Mouse (Mus musculus) cerebellum, adult 2 months (tissue): ENCODE results near the gene Pcsk4. TPM values are rescaled to one million over a fixed set of nuclear protein-coding genes. Genes with fewer than 3 reads are reported as not detected.

ENCODE experiments used
- DNase-seq, 2 experiments: peaks; one replicate each; pipeline ENCODE4 v3.0.0; 2021
- H3K27ac ChIP-seq: fragments of 200-500 bp; 2 replicates; pipeline ENCODE4 v1.5.1; 2012; ENCODE audit warnings: low read length, control low read depth, inconsistent platforms; ENCODE audit not compliant: insufficient read depth
- H3K27me3 ChIP-seq: fragments of 200-500 bp; 2 replicates; pipeline ENCODE4 v1.6.1; 2012; ENCODE audit warnings: inconsistent platforms, mild to moderate bottlenecking, low read length, moderate library complexity; ENCODE audit not compliant: control insufficient read depth, insufficient read depth
- H3K4me1 ChIP-seq: fragments of 200-500 bp; 2 replicates; pipeline ENCODE4 v1.6.1; 2011; ENCODE audit warnings: low read length; ENCODE audit not compliant: control insufficient read depth, insufficient read depth
- H3K4me3 ChIP-seq: fragments of 200-500 bp; replicated peaks from 2 replicates; pipeline ENCODE3; 2011; ENCODE audit warnings: mild to moderate bottlenecking, low read depth, low read length, control low read depth; ENCODE audit not compliant: insufficient read depth
- CTCF ChIP-seq: fragments of 200-500 bp; IDR thresholded peaks from 2 replicates; pipeline ENCODE4 v1.5.1; 2011; ENCODE audit warnings: low read depth, mild to moderate bottlenecking, control low read depth, low read length, moderate library complexity, borderline replicate concordance; ENCODE audit not compliant: insufficient read depth
- POLR2A ChIP-seq: fragments of 200-500 bp; IDR thresholded peaks from 2 replicates; pipeline ENCODE4 v1.6.1; 2011; ENCODE audit warnings: low read length, control low read depth, borderline replicate concordance; ENCODE audit not compliant: insufficient read depth
- WGBS: fragments of 180-500 bp; shearing (Covaris S2); methylation state at CpG from one replicate; pipeline ENCODE4 v1.1.7; 2018; 5-methylcytosine and 5-hydroxymethylcytosine counted together
- polyA plus RNA-seq: library from polyadenylated mRNA; depleted of rRNA; stranded (reverse); fragments of >200 nt; gene quantifications from 2 replicates; pipeline ENCODE4 v1.2.3, GENCODE M21; 2012

The Pcsk4 gene
- polyA plus RNA-seq, 1 experiment, result 14.1 TPM

- DNase-seq, result no peak
- WGBS, result 44% methylated on average over 7 of the region's 7 CpGs
- H3K4me3 ChIP-seq, result no peak overlapping the region
- H3K27ac ChIP-seq, result no peak overlapping the region
- no peak for TF ChIP-seq CTCF
- TF ChIP-seq POLR2A, result no peak
- peaks cover 23% of the 10 kb centered on the region for H3K4me1 ChIP-seq
- H3K27me3 ChIP-seq, result no peaks in the 10 kb centered on the region
Observed at GRCm38 (mm10) chr10:80294788-80295303, 34.5 kb downstream of the Pcsk4 start.

- TF ChIP-seq CTCF (no peak), POLR2A (no peak)
- Histone ChIP-seq H3K27me3 (no peaks in the 10 kb centered on the region), H3K4me3 (no peak overlapping the region), H3K27ac (no peak overlapping the region), H3K4me1 (peaks cover 23% of the 10 kb centered on the region)
- DNase-seq, result no peak
- 63% methylated on average over 4 of the region's 4 CpGs for WGBS
Observed at GRCm38 (mm10) chr10:80294311-80294710, 35.0 kb downstream of the Pcsk4 start.

GRCm38 (mm10) chr10:80293325-80293724 lies 36.0 kb downstream of the Pcsk4 start:
- Histone ChIP-seq H3K4me1 (peaks cover 20% of the 10 kb centered on the region), H3K4me3 (peak overlapping the region; percentile 91), H3K27me3 (no peaks in the 10 kb centered on the region), H3K27ac (no peak overlapping the region)
- no peak for DNase-seq
- 10% methylated on average over 14 of the region's 14 CpGs for WGBS
- TF ChIP-seq CTCF, result no peak
- TF ChIP-seq POLR2A, result no peak

- Histone ChIP-seq H3K4me1 (peaks cover 14% of the 10 kb centered on the region), H3K4me3 (peak within 1 kb of the TSS; percentile 91), H3K27me3 (no peaks in the 10 kb centered on the region), H3K27ac (no peak within 1 kb of the TSS)
- DNase-seq, result peak; percentile 94 to 95
- under 1% methylated on average over 72 of the region's 72 CpGs for whole genome bisulfite sequencing
- peak; percentile 97 for TF ChIP-seq POLR2A
- TF ChIP-seq CTCF, result peak; percentile 42; the same call in 1 of the 2 replicates
Observed at GRCm38 (mm10) chr10:80292251-80293146, 36.8 kb downstream of the Pcsk4 start, which contains the start of gene Rps15. TSS of gene Rps15 (plus strand) at chr10:80292453.

- WGBS, result 62% methylated on average over 8 of the region's 8 CpGs
- H3K27ac ChIP-seq, result no peak overlapping the region
Observed at GRCm38 (mm10) chr10:80288657-80289056, 40.6 kb downstream of the Pcsk4 start.

GRCm38 (mm10) chr10:80288097-80288496 lies 41.2 kb downstream of the Pcsk4 start:
- no peak for DNase-seq
- no peaks in the 10 kb centered on the region for H3K27me3 ChIP-seq
- no peak overlapping the region for H3K27ac ChIP-seq
- H3K4me1 ChIP-seq, result peaks cover 13% of the 10 kb centered on the region
- no peak for TF ChIP-seq CTCF
- TF ChIP-seq POLR2A, result no peak
- WGBS, result 89% methylated on average over 12 of the region's 12 CpGs
- H3K4me3 ChIP-seq, result no peak overlapping the region

More at GRCm38 (mm10) chr10:80288657-80289056, 40.6 kb downstream of the Pcsk4 start:
- no peak for TF ChIP-seq CTCF
- no peak for TF ChIP-seq POLR2A
- Histone ChIP-seq H3K4me3 (no peak overlapping the region), H3K4me1 (peaks cover 7% of the 10 kb centered on the region), H3K27me3 (no peaks in the 10 kb centered on the region)
- no peak for DNase-seq

GRCm38 (mm10) chr10:80285222-80286070 lies 43.9 kb downstream of the Pcsk4 start:
- 57% methylated on average over 15 of the region's 15 CpGs for WGBS
- Histone ChIP-seq H3K4me1 (peaks cover 35% of the 10 kb centered on the region), H3K27me3 (no peaks in the 10 kb centered on the region), H3K27ac (no peak overlapping the region), H3K4me3 (no peak overlapping the region)
- no peak for DNase-seq
- no peak for TF ChIP-seq POLR2A
- TF ChIP-seq CTCF, result no peak
